Comparison of ENCODE assay signal across 8 mouse cellular contexts in genomic region chrX:166440036-166440615, GRCm38 (mm10). TPM values are rescaled to one million over a fixed set of nuclear protein-coding genes. Genes with fewer than 3 reads are reported as not detected.
DNase-seq lines count a peak whose midpoint lies in the region; ATAC-seq and TF ChIP-seq lines count a peak whose summit lies in the region.

TSS of gene Trappc2 (plus strand) at chrX:166440574.

- 17% methylated on average over 25 of the region's 36 CpGs for WGBS in forebrain, embryonic 16.5 days
- 17% methylated on average over 26 of the region's 36 CpGs for WGBS in hindbrain, embryonic 11.5 days
- 11% methylated on average over 33 of the region's 36 CpGs for WGBS in liver, embryonic 11.5 days

- DNase-seq in right cerebral cortex, adult 18-20 months, result peak; percentile 5
- no peak for DNase-seq in right cerebral cortex, postnatal 25 days
- DNase-seq in hindbrain, embryonic 11.5 days (ENCODE audit: low spot score), result peak; percentile 27
- DNase-seq in liver, embryonic 11.5 days (ENCODE audit: low spot score), result no peak
- peak; percentile 11 for DNase-seq in splenic B cell, adult 2 months (ENCODE audit: low read depth, low spot score)
- DNase-seq in ovary, postnatal 36 days (ENCODE audit: low spot score), result no peak

- H3K4me2 ChIP-seq in forebrain, embryonic 16.5 days (ENCODE audit: low read length), result peak within 1 kb of the TSS; percentile 65
- peak within 1 kb of the TSS; percentile 49 for H3K4me2 ChIP-seq in hindbrain, embryonic 11.5 days (replicated peaks; ENCODE audit: low read depth, low read length)
- peak within 1 kb of the TSS; percentile 68 for H3K4me2 ChIP-seq in liver, embryonic 11.5 days

- TF ChIP-seq POLR2A in bone marrow macrophage, adult 2 months (IDR thresholded peaks at IDR 0.05; ENCODE audit: borderline replicate concordance, low read depth, low read length), result no peak

- peak within 1 kb of the TSS; percentile 82 for H3K9ac ChIP-seq in forebrain, embryonic 16.5 days (replicated peaks; ENCODE audit: low read depth, low read length)
- H3K9ac ChIP-seq in hindbrain, embryonic 11.5 days (ENCODE audit: low read depth, low read length), result peak within 1 kb of the TSS; percentile 59
- H3K9ac ChIP-seq in liver, embryonic 11.5 days (ENCODE audit: low read depth, low read length), result peak within 1 kb of the TSS; percentile 77

- no peak for TF ChIP-seq CTCF in bone marrow macrophage, adult 2 months (IDR thresholded peaks at IDR 0.05; ENCODE audit: low read depth, low read length)

- no peaks in the 10 kb centered on the region for H3K36me3 ChIP-seq in forebrain, embryonic 16.5 days (ENCODE audit: control insufficient read depth, insufficient read depth)
- no peaks in the 10 kb centered on the region for H3K36me3 ChIP-seq in hindbrain, embryonic 11.5 days (ENCODE audit: control insufficient read depth, insufficient read depth, low read length)
- H3K36me3 ChIP-seq in liver, embryonic 11.5 days (ENCODE audit: control insufficient read depth, insufficient read depth, low read length), result no peaks in the 10 kb centered on the region
- no peaks in the 10 kb centered on the region for H3K36me3 ChIP-seq in splenic B cell, adult 2 months (ENCODE audit: control insufficient read depth, insufficient read depth, low read length, poor library complexity, severe bottlenecking)

- ATAC-seq in forebrain, embryonic 16.5 days, result peak; percentile 84
- ATAC-seq in hindbrain, embryonic 11.5 days (ENCODE audit: low FRiP score), result peak; percentile 84
- ATAC-seq in liver, embryonic 11.5 days (replicated peaks; ENCODE audit: low FRiP score), result peak; percentile 71

- peak within 1 kb of the TSS; percentile 87 for H3K4me3 ChIP-seq in bone marrow macrophage, adult 2 months (ENCODE audit: insufficient read depth, low read length)
- peak within 1 kb of the TSS; percentile 62 for H3K4me3 ChIP-seq in forebrain, embryonic 16.5 days (replicated peaks; ENCODE audit: low read length)
- peak within 1 kb of the TSS; percentile 55 for H3K4me3 ChIP-seq in hindbrain, embryonic 11.5 days (ENCODE audit: low read depth, low read length)
- peak within 1 kb of the TSS; percentile 65 for H3K4me3 ChIP-seq in liver, embryonic 11.5 days (ENCODE audit: low read depth, low read length)

- peaks cover 5% of the 10 kb centered on the region; the same call in 1 of the 2 replicates for H3K4me1 ChIP-seq in bone marrow macrophage, adult 2 months (ENCODE audit: control insufficient read depth, insufficient read depth, low read length)
- H3K4me1 ChIP-seq in forebrain, embryonic 16.5 days (replicated peaks; ENCODE audit: control insufficient read depth, insufficient read depth, low read length), result 0 out of 2 replicates have a peak, but pooled peaks cover 3% of the 10 kb centered on the region
- no peaks in the 10 kb centered on the region for H3K4me1 ChIP-seq in hindbrain, embryonic 11.5 days (replicated peaks; ENCODE audit: control insufficient read depth, insufficient read depth, low read length)
- H3K4me1 ChIP-seq in liver, embryonic 11.5 days (replicated peaks; ENCODE audit: control insufficient read depth, insufficient read depth, low read length), result no peaks in the 10 kb centered on the region; the same call in 1 of the 2 replicates

- peak within 1 kb of the TSS; percentile 38; the same call in 1 of the 2 replicates for H3K27ac ChIP-seq in bone marrow macrophage, adult 2 months (ENCODE audit: insufficient read depth, low read depth, low read length)
- H3K27ac ChIP-seq in forebrain, embryonic 16.5 days (ENCODE audit: low read length), result peak within 1 kb of the TSS; percentile 81
- H3K27ac ChIP-seq in hindbrain, embryonic 11.5 days (ENCODE audit: low read depth, low read length), result peak within 1 kb of the TSS; percentile 65
- peak within 1 kb of the TSS; percentile 71 for H3K27ac ChIP-seq in liver, embryonic 11.5 days (ENCODE audit: low read depth, low read length)

- H3K27me3 ChIP-seq in forebrain, embryonic 16.5 days (replicated peaks; ENCODE audit: control insufficient read depth, insufficient read depth, low read length), result no peaks in the 10 kb centered on the region
- H3K27me3 ChIP-seq in hindbrain, embryonic 11.5 days (ENCODE audit: control insufficient read depth, insufficient read depth, low read length), result peaks cover 10% of the 10 kb centered on the region; the same call in 1 of the 2 replicates
- peaks cover 18% of the 10 kb centered on the region for H3K27me3 ChIP-seq in liver, embryonic 11.5 days (replicated peaks; ENCODE audit: control insufficient read depth, insufficient read depth, low read length)
- H3K27me3 ChIP-seq in splenic B cell, adult 2 months (ENCODE audit: control insufficient read depth, insufficient read depth, low read length, poor library complexity, severe bottlenecking), result no peaks in the 10 kb centered on the region

- H3K9me3 ChIP-seq in forebrain, embryonic 16.5 days (ENCODE audit: control insufficient read depth, low read length), result no peaks in the 10 kb centered on the region
- H3K9me3 ChIP-seq in hindbrain, embryonic 11.5 days (ENCODE audit: control insufficient read depth, low read length), result no peaks in the 10 kb centered on the region
- no peaks in the 10 kb centered on the region for H3K9me3 ChIP-seq in liver, embryonic 11.5 days (ENCODE audit: control insufficient read depth, low read length)

RNA-seq across cellular contexts. Expression of gene Trappc2, which starts in this region (rescaled TPM):
- polyA plus RNA-seq in bone marrow macrophage, adult 2 months (2012; ENCODE audit: insufficient read depth, insufficient read length, missing spikeins), result 14.6 and 20.0 TPM in 2 replicates
- 71.1 and 79.4 TPM in 2 replicates for polyA plus RNA-seq in forebrain, embryonic 16.5 days (2015; fragmentation: Nextera tagmentation; extraction: Ambion mirVana)
- 51.9 and 59.2 TPM in 2 replicates for polyA plus RNA-seq in hindbrain, embryonic 11.5 days (2014; fragmentation: Nextera tagmentation; extraction: Ambion mirVana)
- polyA plus RNA-seq in liver, embryonic 11.5 days (2014; fragmentation: Nextera tagmentation; extraction: Ambion mirVana), result 24.0 and 25.4 TPM in 2 replicates

Comparison
In these comparisons a context has a peak if more than half of its experiments do, and no peak if none do; other contexts are left out.
1. DNase-seq: peak in right cerebral cortex, adult 18-20 months (single experiment), hindbrain, embryonic 11.5 days (single experiment) and splenic B cell, adult 2 months (single experiment); none in right cerebral cortex, postnatal 25 days (single experiment), liver, embryonic 11.5 days (single experiment) and ovary, postnatal 36 days (single experiment).
2. Peak in every context shown above with its lines, with median percentiles within 50 percentile points of each other: H3K27ac ChIP-seq, H3K4me3 ChIP-seq, ATAC-seq, H3K4me2 ChIP-seq and H3K9ac ChIP-seq.